Comparison of ENCODE assay signal across 15 mouse cellular contexts in genomic region chr3:105222925-105223324, GRCm38 (mm10).
"Had no signal": no experiment of that assay in that cellular context is flagged by ENCODE, and none has a peak within 500 bp of the region (broad histone marks: within the 10 kb centered on the region; RNA-seq: fewer than 3 reads in every experiment).

No protein-coding gene starts in this region.

- DNase-seq: kidney, postnatal 25 days; layer of hippocampus, adult 9-11 months; liver, postnatal 0 days; lung, embryonic 14.5 days; midbrain, embryonic 14.5 days; thymus, postnatal 25 days had no signal

- H3K27me3 ChIP-seq: limb, embryonic 15.5 days; stomach, embryonic 15.5 days had no signal

- H3K36me3 ChIP-seq: limb, embryonic 12.5 days; limb, embryonic 15.5 days; stomach, embryonic 15.5 days had no signal

- H3K4me1 ChIP-seq: limb, embryonic 15.5 days; stomach, embryonic 15.5 days had no signal

- ATAC-seq: liver, postnatal 0 days; lung, postnatal 0 days had no signal

- H3K9me3 ChIP-seq: limb, embryonic 12.5 days; limb, embryonic 15.5 days; stomach, embryonic 15.5 days had no signal

- H3K27ac ChIP-seq: kidney, postnatal 0 days; layer of hippocampus, adult 2 months; left cerebral cortex, adult 2 months; limb, embryonic 12.5 days; limb, embryonic 15.5 days; liver, embryonic 14.5 days; macrophage; stomach, embryonic 15.5 days had no signal

- H3K4me3 ChIP-seq: layer of hippocampus, adult 2 months; left cerebral cortex, adult 2 months; limb, embryonic 12.5 days; limb, embryonic 15.5 days; stomach, embryonic 15.5 days had no signal
